Mouse (Mus musculus): ENCODE measurements around the gene Olfr954. TPM values are rescaled to one million over a fixed set of nuclear protein-coding genes. Genes with fewer than 3 reads are reported as not detected.

Olfr954 gene
- not detected in 2 replicates for polyA plus RNA-seq (2014; fragmentation: Nextera tagmentation; extraction: Ambion mirVana)

DNA sequence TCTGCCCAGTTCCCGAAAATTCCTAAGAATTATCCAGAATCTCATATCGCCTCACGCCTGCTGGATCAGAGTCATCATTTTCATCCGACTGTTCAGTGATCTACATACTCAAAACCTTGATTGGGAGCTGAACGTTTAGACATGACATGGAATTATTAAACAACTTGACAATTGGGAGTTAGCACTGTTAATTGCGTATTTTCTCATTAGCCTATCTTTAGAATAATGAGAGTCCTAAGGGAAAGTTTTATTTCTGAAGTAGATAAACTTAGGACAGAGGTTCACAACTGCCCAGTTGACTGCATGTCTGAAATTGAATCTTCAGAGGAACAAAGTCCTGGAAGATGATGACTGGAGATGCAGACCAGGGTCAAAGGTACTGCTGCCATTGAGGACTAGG is at the start of gene Olfr954:
TSS of gene Olfr954 (plus strand) at position 301 of the 400 bp plus-strand sequence.
- Histone ChIP-seq H3K9ac (ENCODE audit: low read length) (no peak within 1 kb of the TSS), H3K4me2 (ENCODE audit: low read length) (no peak within 1 kb of the TSS), H3K4me3 (ENCODE audit: low read depth, low read length) (no peak within 1 kb of the TSS), H3K36me3 (ENCODE audit: control insufficient read depth, insufficient read depth, low read length) (no peaks in the 10 kb centered on the region), H3K4me1 (replicated peaks; ENCODE audit: control insufficient read depth, insufficient read depth, low read length) (no peaks in the 10 kb centered on the region), H3K27ac (ENCODE audit: low read depth) (no peak within 1 kb of the TSS), H3K27me3 (replicated peaks; ENCODE audit: control insufficient read depth, insufficient read depth, low read length) (no peaks in the 10 kb centered on the region), H3K9me3 (ENCODE audit: control insufficient read depth, low read length) (no peaks in the 10 kb centered on the region)
- WGBS: 81% methylated on average over 6 of the region's 6 CpGs
- DNase-seq (ENCODE audit: low spot score): no peak
- no peak for ATAC-seq (replicated peaks; ENCODE audit: low FRiP score, low TSS enrichment, low read depth)

DNA sequence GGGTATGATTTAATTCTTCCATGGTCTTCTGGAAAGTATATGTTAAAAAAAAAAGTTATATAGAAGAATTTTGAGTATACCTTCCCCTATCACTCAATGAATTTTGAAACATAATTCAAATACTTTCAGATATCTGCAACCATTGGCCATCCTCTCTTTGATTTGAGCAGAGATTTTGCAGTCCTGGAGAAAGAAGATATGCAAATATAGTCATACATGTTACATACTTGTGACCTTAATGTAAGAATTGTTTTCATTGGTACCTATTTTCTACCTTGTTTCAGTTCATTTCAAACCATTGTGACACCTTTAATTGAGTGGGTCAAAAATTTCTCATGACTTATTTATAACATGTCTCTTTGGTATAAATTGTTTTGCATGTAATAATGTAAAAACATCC is 29.5 kb upstream of the Olfr954 start, which contains the start of gene Olfr952:
TSS of gene Olfr952 (minus strand) at position 101 of the 400 bp plus-strand sequence.
- Histone ChIP-seq H3K27ac (ENCODE audit: low read depth) (no peak within 1 kb of the TSS), H3K9me3 (ENCODE audit: control insufficient read depth, low read length) (no peaks in the 10 kb centered on the region), H3K27me3 (replicated peaks; ENCODE audit: control insufficient read depth, insufficient read depth, low read length) (no peaks in the 10 kb centered on the region), H3K4me1 (replicated peaks; ENCODE audit: control insufficient read depth, insufficient read depth, low read length) (no peaks in the 10 kb centered on the region), H3K4me3 (ENCODE audit: low read depth, low read length) (no peak within 1 kb of the TSS), H3K36me3 (ENCODE audit: control insufficient read depth, insufficient read depth, low read length) (no peaks in the 10 kb centered on the region), H3K4me2 (ENCODE audit: low read length) (no peak within 1 kb of the TSS), H3K9ac (ENCODE audit: low read length) (no peak within 1 kb of the TSS)
- DNase-seq (ENCODE audit: low spot score) (no peak), ATAC-seq (replicated peaks; ENCODE audit: low FRiP score, low TSS enrichment, low read depth) (no peak)

DNA sequence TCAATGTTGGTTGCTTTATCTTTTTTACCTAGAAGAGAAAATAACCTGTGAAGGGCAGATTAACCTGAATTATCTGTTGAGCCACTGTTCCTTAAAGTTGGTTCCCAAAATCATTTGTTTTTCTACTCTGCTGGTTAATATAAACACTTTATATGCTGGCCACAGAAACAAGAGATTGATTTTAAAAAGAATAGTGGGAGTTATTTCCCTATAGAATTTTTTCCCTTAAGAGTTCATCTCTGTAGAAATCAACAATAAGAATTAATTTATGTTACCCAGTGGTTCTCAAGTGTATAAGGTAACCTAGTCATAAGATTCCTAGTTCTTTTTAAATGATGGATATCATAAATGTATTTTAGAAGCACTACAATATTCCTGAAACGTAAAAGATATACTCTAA is 15.3 kb downstream of the Olfr954 start, which contains the start of gene Olfr955:
TSS of gene Olfr955 (minus strand) at position 101 of the 400 bp plus-strand sequence.
- H3K4me1 ChIP-seq (replicated peaks; ENCODE audit: control insufficient read depth, insufficient read depth, low read length): no peaks in the 10 kb centered on the region
- H3K4me2 ChIP-seq (ENCODE audit: low read length): no peak within 1 kb of the TSS
- H3K27me3 ChIP-seq (replicated peaks; ENCODE audit: control insufficient read depth, insufficient read depth, low read length): no peaks in the 10 kb centered on the region
- WGBS: 53% methylated on average over 1 of the region's 1 CpGs
- no peak within 1 kb of the TSS for H3K27ac ChIP-seq (ENCODE audit: low read depth)
- H3K36me3 ChIP-seq (ENCODE audit: control insufficient read depth, insufficient read depth, low read length): no peaks in the 10 kb centered on the region
- no peak within 1 kb of the TSS for H3K4me3 ChIP-seq (ENCODE audit: low read depth, low read length)
- no peak within 1 kb of the TSS for H3K9ac ChIP-seq (ENCODE audit: low read length)
- no peak for ATAC-seq (replicated peaks; ENCODE audit: low FRiP score, low TSS enrichment, low read depth)
- H3K9me3 ChIP-seq (ENCODE audit: control insufficient read depth, low read length): no peaks in the 10 kb centered on the region
- no peak for DNase-seq (ENCODE audit: low spot score)

DNA sequence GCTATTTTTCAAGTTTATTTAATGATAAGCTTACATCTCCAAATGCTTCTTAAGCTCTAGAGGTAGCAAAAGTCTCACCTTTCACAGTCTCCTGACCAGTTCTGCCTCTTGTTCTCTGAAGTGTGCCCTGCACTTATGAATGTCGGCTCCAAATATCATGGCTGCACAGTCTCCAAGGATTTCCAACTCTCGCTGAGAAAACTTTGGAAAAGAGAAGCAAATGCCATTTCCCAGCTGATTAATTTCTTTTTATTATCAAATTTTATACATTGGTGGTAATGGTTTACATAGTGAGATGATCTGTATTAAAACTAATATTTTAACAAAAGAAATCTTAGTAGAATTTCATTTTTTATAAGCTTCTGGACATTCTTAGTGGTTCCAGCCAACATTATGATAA is 37.4 kb downstream of the Olfr954 start, which contains the start of gene Olfr44:
TSS of gene Olfr44 (minus strand) at position 101 of the 400 bp plus-strand sequence.
- Histone ChIP-seq H3K4me1 (replicated peaks; ENCODE audit: control insufficient read depth, insufficient read depth, low read length) (no peaks in the 10 kb centered on the region), H3K4me3 (ENCODE audit: low read depth, low read length) (no peak within 1 kb of the TSS), H3K27ac (ENCODE audit: low read depth) (no peak within 1 kb of the TSS), H3K9me3 (ENCODE audit: control insufficient read depth, low read length) (no peaks in the 10 kb centered on the region), H3K4me2 (ENCODE audit: low read length) (no peak within 1 kb of the TSS), H3K36me3 (ENCODE audit: control insufficient read depth, insufficient read depth, low read length) (no peaks in the 10 kb centered on the region), H3K27me3 (replicated peaks; ENCODE audit: control insufficient read depth, insufficient read depth, low read length) (no peaks in the 10 kb centered on the region), H3K9ac (ENCODE audit: low read length) (no peak within 1 kb of the TSS)
- DNase-seq (ENCODE audit: low spot score) (no peak), ATAC-seq (replicated peaks; ENCODE audit: low FRiP score, low TSS enrichment, low read depth) (no peak)
- 85% methylated on average over 2 of the region's 2 CpGs for WGBS

DNA sequence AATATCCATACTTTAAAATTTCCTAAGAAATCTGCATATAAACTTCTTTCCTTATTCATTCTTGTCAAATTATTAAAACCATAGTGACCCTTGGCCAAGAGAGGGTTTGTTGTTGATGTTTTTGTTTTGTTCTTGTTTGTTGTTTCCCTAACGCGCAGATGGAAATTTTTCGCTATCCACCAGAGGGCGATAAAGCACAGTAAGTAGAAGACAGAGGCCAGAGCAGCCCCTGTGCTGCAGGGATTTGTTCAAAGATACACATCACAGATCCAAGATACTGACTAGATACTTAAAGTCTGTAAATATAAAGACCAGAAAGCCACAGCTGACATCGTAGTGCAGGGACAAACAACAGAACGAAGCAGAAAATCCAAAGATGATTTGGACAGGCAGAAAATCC is 52.5 kb downstream of the Olfr954 start:
- Histone ChIP-seq H3K4me3 (ENCODE audit: low read depth, low read length) (no peak overlapping the region), H3K9me3 (ENCODE audit: control insufficient read depth, low read length) (no peaks in the 10 kb centered on the region), H3K4me1 (replicated peaks; ENCODE audit: control insufficient read depth, insufficient read depth, low read length) (no peaks in the 10 kb centered on the region), H3K9ac (ENCODE audit: low read length) (no peak overlapping the region), H3K27ac (ENCODE audit: low read depth) (no peak overlapping the region), H3K27me3 (replicated peaks; ENCODE audit: control insufficient read depth, insufficient read depth, low read length) (no peaks in the 10 kb centered on the region), H3K4me2 (ENCODE audit: low read length) (no peak overlapping the region), H3K36me3 (ENCODE audit: control insufficient read depth, insufficient read depth, low read length) (no peaks in the 10 kb centered on the region)
- WGBS: 6% methylated on average over 6 of the region's 6 CpGs
- ATAC-seq (replicated peaks; ENCODE audit: low FRiP score, low TSS enrichment, low read depth) (no peak), DNase-seq (ENCODE audit: low spot score) (peak; percentile 69)

DNA sequence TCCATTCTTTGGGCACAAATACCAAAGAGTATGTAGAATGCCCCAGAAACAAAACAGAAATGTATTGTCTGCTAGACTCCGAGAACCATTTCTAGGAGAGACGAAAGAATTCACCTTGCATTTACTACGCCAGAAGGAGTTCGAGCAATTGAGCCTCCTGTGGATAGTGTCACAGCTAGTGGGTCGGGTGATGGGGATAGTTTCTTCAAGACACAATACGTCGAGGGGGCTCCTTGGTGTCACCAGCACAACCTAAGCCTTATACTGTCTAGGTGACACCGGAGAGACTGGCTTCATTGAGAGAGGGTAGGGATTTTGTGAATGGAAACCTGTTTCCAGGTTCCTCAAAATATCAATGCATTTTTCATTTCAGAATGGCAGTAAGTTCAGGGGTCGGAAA is 52.9 kb downstream of the Olfr954 start:
- ATAC-seq (replicated peaks; ENCODE audit: low FRiP score, low TSS enrichment, low read depth) (no peak), DNase-seq (ENCODE audit: low spot score) (no peak)
- no peak overlapping the region for H3K4me3 ChIP-seq (ENCODE audit: low read depth, low read length)
- 80% methylated on average over 9 of the region's 9 CpGs for WGBS
- H3K9me3 ChIP-seq (ENCODE audit: control insufficient read depth, low read length): no peaks in the 10 kb centered on the region
- no peak overlapping the region for H3K27ac ChIP-seq (ENCODE audit: low read depth)
- H3K4me1 ChIP-seq (replicated peaks; ENCODE audit: control insufficient read depth, insufficient read depth, low read length): no peaks in the 10 kb centered on the region
- H3K9ac ChIP-seq (ENCODE audit: low read length): no peak overlapping the region
- H3K4me2 ChIP-seq (ENCODE audit: low read length): no peak overlapping the region
- no peaks in the 10 kb centered on the region for H3K27me3 ChIP-seq (replicated peaks; ENCODE audit: control insufficient read depth, insufficient read depth, low read length)
- no peaks in the 10 kb centered on the region for H3K36me3 ChIP-seq (ENCODE audit: control insufficient read depth, insufficient read depth, low read length)

Other genes starting within 250 kb of the Olfr954 start
- not detected in 2 replicates for gene Olfr1537, start 206.7 kb upstream of the Olfr954 start, polyA plus RNA-seq (2014; fragmentation: Nextera tagmentation; extraction: Ambion mirVana)
- gene Olfr945, start 179.9 kb upstream of the Olfr954 start, polyA plus RNA-seq (2014; fragmentation: Nextera tagmentation; extraction: Ambion mirVana): not detected in 2 replicates
- not detected in 2 replicates for gene Olfr948, start 130.7 kb upstream of the Olfr954 start, polyA plus RNA-seq (2014; fragmentation: Nextera tagmentation; extraction: Ambion mirVana)
- not detected in 2 replicates for gene Olfr951, start 69.3 kb upstream of the Olfr954 start, polyA plus RNA-seq (2014; fragmentation: Nextera tagmentation; extraction: Ambion mirVana)
- gene Olfr952, start 29.6 kb upstream of the Olfr954 start, polyA plus RNA-seq (2014; fragmentation: Nextera tagmentation; extraction: Ambion mirVana): not detected in 2 replicates
- gene Olfr955, start 15.2 kb downstream of the Olfr954 start, polyA plus RNA-seq (2014; fragmentation: Nextera tagmentation; extraction: Ambion mirVana): not detected in 2 replicates
- not detected in 2 replicates for gene Olfr44, start 37.3 kb downstream of the Olfr954 start, polyA plus RNA-seq (2014; fragmentation: Nextera tagmentation; extraction: Ambion mirVana)
- not detected in 2 replicates for gene Olfr957, start 59.1 kb downstream of the Olfr954 start, polyA plus RNA-seq (2014; fragmentation: Nextera tagmentation; extraction: Ambion mirVana)
- not detected in 2 replicates for gene Olfr958, start 97.4 kb downstream of the Olfr954 start, polyA plus RNA-seq (2014; fragmentation: Nextera tagmentation; extraction: Ambion mirVana)
- gene Olfr959, start 118.9 kb downstream of the Olfr954 start, polyA plus RNA-seq (2014; fragmentation: Nextera tagmentation; extraction: Ambion mirVana): not detected in 2 replicates
- 24.7 and 32.1 TPM in 2 replicates for gene AW551984, start 147.7 kb downstream of the Olfr954 start, polyA plus RNA-seq (2014; fragmentation: Nextera tagmentation; extraction: Ambion mirVana)
- not detected in 2 replicates for gene Olfr148, start 154.0 kb downstream of the Olfr954 start, polyA plus RNA-seq (2014; fragmentation: Nextera tagmentation; extraction: Ambion mirVana)
- not detected in 2 replicates for gene Olfr960, start 164.7 kb downstream of the Olfr954 start, polyA plus RNA-seq (2014; fragmentation: Nextera tagmentation; extraction: Ambion mirVana)
- gene Olfr961, start 188.4 kb downstream of the Olfr954 start, polyA plus RNA-seq (2014; fragmentation: Nextera tagmentation; extraction: Ambion mirVana): not detected in 2 replicates
- not detected in 2 replicates for gene Olfr963, start 210.5 kb downstream of the Olfr954 start, polyA plus RNA-seq (2014; fragmentation: Nextera tagmentation; extraction: Ambion mirVana)

Data from intestine, embryonic 14.5 days (tissue).